Comparison of ENCODE assay signal across 8 mouse cellular contexts in genomic region chr3:103967231-103967630, GRCm38 (mm10). TPM values are rescaled to one million over a fixed set of nuclear protein-coding genes. Genes with fewer than 3 reads are reported as not detected.
A peak's percentile ranks its signal among the peaks of the same experiment; 100 is the strongest.
DNase-seq lines count a peak whose midpoint lies in the region; ATAC-seq and TF ChIP-seq lines count a peak whose summit lies in the region.

No protein-coding gene starts in this region.

- H3K27me3 ChIP-seq in heart, embryonic 12.5 days (replicated peaks) = no peaks in the 10 kb centered on the region
- H3K27me3 ChIP-seq in forebrain, postnatal 0 days (ENCODE audit: insufficient read depth, low read length) = no peaks in the 10 kb centered on the region

- TF ChIP-seq CTCF in forebrain, postnatal 0 days (IDR thresholded peaks at IDR 0.05; ENCODE audit: low read depth) = no peak

- H3K4me2 ChIP-seq in heart, embryonic 12.5 days = peak overlapping the region; percentile 83
- peak overlapping the region; percentile 80 for H3K4me2 ChIP-seq in forebrain, postnatal 0 days (ENCODE audit: low read depth)

- in situ Hi-C loops in ES-E14 (cut with MboI; ENCODE audit: low sequenced_read_pairs in 2 of 2, unreplicated experiment in 2 of 2) = no loop called here

- DNase-seq in heart, postnatal 4 days = no peak
- no peak for DNase-seq in ES-E14 (ENCODE audit: low read depth, low spot score)
- no peak for DNase-seq in forebrain, postnatal 0 days
- DNase-seq in frontal cortex, postnatal 36 days (ENCODE audit: low spot score in 2 of 2) = no peak
- no peak for DNase-seq in layer of hippocampus, postnatal 36 days
- DNase-seq in adrenal gland, postnatal 10 days = no peak

- no peak for ATAC-seq in heart, embryonic 12.5 days (ENCODE audit: insufficient number of reproducible peaks, low FRiP score)
- no peak for ATAC-seq in forebrain, postnatal 0 days

- H3K4me1 ChIP-seq in heart, embryonic 12.5 days (replicated peaks) = peaks cover 9% of the 10 kb centered on the region
- H3K4me1 ChIP-seq in ES-E14 (ENCODE audit: control insufficient read depth in 2 of 2, insufficient read depth in 2 of 2, low read length in 2 of 2, poor library complexity in 1 of 2) = 0 out of 4 replicates have a peak, but pooled peaks cover 0 to 2% of the 10 kb centered on the region in 2 experiments
- H3K4me1 ChIP-seq in forebrain, postnatal 0 days (ENCODE audit: insufficient read depth) = peaks cover 8% of the 10 kb centered on the region; the same call in 1 of the 2 replicates

- peak overlapping the region; percentile 85 for H3K4me3 ChIP-seq in heart, embryonic 12.5 days
- H3K4me3 ChIP-seq in ES-E14 (ENCODE audit: insufficient read depth in 1 of 2, low read depth in 1 of 2, low read length in 2 of 2, poor library complexity in 1 of 2, severe bottlenecking in 1 of 2) = peak overlapping the region; percentile 87 to 94
- H3K4me3 ChIP-seq in forebrain, postnatal 0 days (ENCODE audit: low read depth, low read length) = peak overlapping the region; percentile 91
- peak overlapping the region; percentile 78 for H3K4me3 ChIP-seq in macrophage (ENCODE audit: inconsistent target)

- peaks cover 27% of the 10 kb centered on the region for H3K79me2 ChIP-seq in macrophage (ENCODE audit: inconsistent target)

- no peaks in the 10 kb centered on the region for H3K9me3 ChIP-seq in heart, embryonic 12.5 days (replicated peaks)
- H3K9me3 ChIP-seq in ES-E14 (ENCODE audit: control insufficient read depth, insufficient read depth, low read depth, low read length) = no peaks in the 10 kb centered on the region
- no peaks in the 10 kb centered on the region for H3K9me3 ChIP-seq in forebrain, postnatal 0 days (ENCODE audit: low read length)

- peak overlapping the region; percentile 92 for H3K9ac ChIP-seq in heart, embryonic 12.5 days
- H3K9ac ChIP-seq in ES-E14 (ENCODE audit: insufficient read depth, low read depth, low read length, poor library complexity, severe bottlenecking) = no peak overlapping the region; the same call in 1 of the 2 replicates
- peak overlapping the region; percentile 91 for H3K9ac ChIP-seq in forebrain, postnatal 0 days

- peak overlapping the region; percentile 95 for H3K27ac ChIP-seq in heart, embryonic 12.5 days (ENCODE audit: poor library complexity, severe bottlenecking)
- no peak overlapping the region for H3K27ac ChIP-seq in ES-E14 (ENCODE audit: insufficient read depth, low read depth, low read length, poor library complexity, severe bottlenecking)
- H3K27ac ChIP-seq in forebrain, postnatal 0 days (ENCODE audit: low read depth, low read length) = peak overlapping the region; percentile 96
- peak overlapping the region; percentile 84 for H3K27ac ChIP-seq in macrophage

- WGBS in heart, embryonic 12.5 days = 27% methylated on average over 2 of the region's 2 CpGs
- 10% methylated on average over 2 of the region's 2 CpGs for WGBS in forebrain, postnatal 0 days
- 23% methylated on average over 2 of the region's 2 CpGs for WGBS in macrophage (ENCODE audit: missing documents)

- peaks cover 11% of the 10 kb centered on the region for H3K36me3 ChIP-seq in heart, embryonic 12.5 days
- H3K36me3 ChIP-seq in ES-E14 (ENCODE audit: control insufficient read depth, insufficient read depth, low read length, poor library complexity, severe bottlenecking) = no peaks in the 10 kb centered on the region; the same call in 1 of the 2 replicates
- peaks cover 10% of the 10 kb centered on the region for H3K36me3 ChIP-seq in forebrain, postnatal 0 days (ENCODE audit: insufficient read depth)
- H3K36me3 ChIP-seq in macrophage (ENCODE audit: inconsistent target) = 0 out of 2 replicates have a peak, but pooled peaks cover 9% of the 10 kb centered on the region

TF ChIP-seq in ES-E14, 5 proteins besides CTCF, POLR2A, EP300 and RAD21:
- TF ChIP-seq CHD2 (IDR thresholded peaks at IDR 0.05; ENCODE audit: low read depth, low read length) = no peak
- no peak for TF ChIP-seq ZNF384 (IDR thresholded peaks at IDR 0.05; ENCODE audit: low read depth, low read length)
- TF ChIP-seq HCFC1 (IDR thresholded peaks at IDR 0.05; ENCODE audit: borderline replicate concordance, insufficient read depth, low read length) = no peak
- TF ChIP-seq ZC3H11A (IDR thresholded peaks at IDR 0.05; ENCODE audit: borderline replicate concordance, low read depth, low read length) = no peak
- TF ChIP-seq MAFK (IDR thresholded peaks at IDR 0.05; ENCODE audit: insufficient read depth, low read depth, low read length) = no peak

RNA-seq across cellular contexts. Expression of gene Phtf1, which starts 0.7 kb away (rescaled TPM):
- 23.3 and 23.9 TPM in 2 replicates for polyA plus RNA-seq in heart, embryonic 12.5 days (2016; fragmentation: Nextera tagmentation; extraction: Ambion mirVana)
- total RNA-seq in heart, postnatal 4 days (2021) = 10 to 100 TPM; 12.7 to 16.6 TPM
- total RNA-seq in ES-E14 (2012; rRNA removed) = 14.1 and 18.2 TPM in 2 replicates
- 25.9 and 31.2 TPM in 2 replicates for total RNA-seq in forebrain, postnatal 0 days (2014; rRNA removed)
- 12.1 and 15.3 TPM in 2 replicates for polyA plus RNA-seq in forebrain, postnatal 0 days (2015; fragmentation: Nextera tagmentation; extraction: Ambion mirVana)
- total RNA-seq in macrophage (2018; cell fraction: chromatin; rRNA removed) = 10 to 100 TPM; 24.4 to 98.5 (median 36.3) TPM
- total RNA-seq in macrophage (2018; cell fraction: cytosol; rRNA removed) = 10 to 100 TPM in 13 of 26 experiments, 1 to 10 TPM in 13; 5.8 to 14.8 (median 10.2) TPM
- total RNA-seq in macrophage (2018; cell fraction: nucleus; rRNA removed) = 10 to 100 TPM in 25 of 26 experiments, 1 to 10 TPM in 1; 7.7 to 78.7 (median 22.0) TPM
- 10.5 to 13.4 TPM (median 13.3 TPM) in 3 replicates for polyA plus RNA-seq in macrophage (2018)
- total RNA-seq in layer of hippocampus, postnatal 36 days (2021) = 10 to 100 TPM; 46.4 to 49.3 TPM
- 10 to 100 TPM; 16.4 to 19.4 TPM for total RNA-seq in adrenal gland, postnatal 10 days (2021)

RNA-seq across cellular contexts. Expression of gene Rsbn1, which starts 53.3 kb away (rescaled TPM):
- polyA plus RNA-seq in heart, embryonic 12.5 days (2016; fragmentation: Nextera tagmentation; extraction: Ambion mirVana) = 8.0 and 8.4 TPM in 2 replicates
- 1 to 10 TPM; 9.1 to 9.8 TPM for total RNA-seq in heart, postnatal 4 days (2021)
- total RNA-seq in ES-E14 (2012; rRNA removed) = 14.4 and 18.7 TPM in 2 replicates
- total RNA-seq in forebrain, postnatal 0 days (2014; rRNA removed) = 29.9 and 36.6 TPM in 2 replicates
- polyA plus RNA-seq in forebrain, postnatal 0 days (2015; fragmentation: Nextera tagmentation; extraction: Ambion mirVana) = 14.6 and 19.2 TPM in 2 replicates
- total RNA-seq in macrophage (2018; cell fraction: chromatin; rRNA removed) = 10 to 100 TPM in 24 of 26 experiments, 1 to 10 TPM in 2; 8.7 to 86.0 (median 27.5) TPM
- 10 to 100 TPM in 23 of 26 experiments, 1 to 10 TPM in 3; 8.6 to 24.5 (median 12.6) TPM for total RNA-seq in macrophage (2018; cell fraction: cytosol; rRNA removed)
- total RNA-seq in macrophage (2018; cell fraction: nucleus; rRNA removed) = 10 to 100 TPM; 12.1 to 69.1 (median 29.5) TPM
- polyA plus RNA-seq in macrophage (2018) = 7.3 to 9.9 TPM (median 7.8 TPM) in 3 replicates
- 10 to 100 TPM; 21.7 to 24.8 TPM for total RNA-seq in layer of hippocampus, postnatal 36 days (2021)
- 10 to 100 TPM; 16.0 to 17.7 TPM for total RNA-seq in adrenal gland, postnatal 10 days (2021)
